16 mouse cellular contexts compared by ENCODE assay signal in genomic region chr17:73062701-73063100, GRCm38 (mm10).
"Had no signal": no experiment of that assay in that cellular context is flagged by ENCODE, and none has a peak within 500 bp of the region (broad histone marks: within the 10 kb centered on the region; RNA-seq: fewer than 3 reads in every experiment).

No protein-coding gene starts in this region.

- H3K4me3 ChIP-seq: limb, embryonic 15.5 days had no signal

- H3K9ac ChIP-seq: limb, embryonic 15.5 days; liver, embryonic 14.5 days; liver, postnatal 0 days; lung, embryonic 14.5 days had no signal

- H3K27ac ChIP-seq: limb, embryonic 15.5 days; liver, embryonic 14.5 days had no signal

- ATAC-seq: liver, postnatal 0 days; lung, postnatal 0 days had no signal

- H3K27me3 ChIP-seq: limb, embryonic 15.5 days had no signal

- H3K9me3 ChIP-seq: limb, embryonic 15.5 days had no signal

- DNase-seq: kidney, adult 18-20 months; kidney, adult 9 months; kidney, postnatal 14 days; kidney, postnatal 4 days; liver, postnatal 0 days; lung, embryonic 14.5 days; lung, postnatal 36 days; midbrain, embryonic 14.5 days; thymus, adult 18-20 months; thymus, postnatal 14 days; thymus, postnatal 4 days had no signal

- H3K36me3 ChIP-seq: limb, embryonic 15.5 days had no signal

- H3K4me2 ChIP-seq: limb, embryonic 15.5 days; liver, embryonic 11.5 days; lung, embryonic 14.5 days; midbrain, embryonic 11.5 days had no signal
